Mouse (Mus musculus) liver, embryonic 14.5 days (tissue): ENCODE data around the gene Mcidas. TPM values are rescaled to one million over a fixed set of nuclear protein-coding genes. Genes with fewer than 3 reads are reported as not detected.
A peak's percentile ranks its signal among the peaks of the same experiment; 100 is the strongest.

Source experiments
- ATAC-seq: fragments of 200-750 bp; cut with Nextera tagmentation; 2 replicates; pipeline ENCODE4 v1.8.0; 2017; ENCODE audit warnings: moderate number of reproducible peaks, mild to moderate bottlenecking, moderate library complexity; ENCODE audit not compliant: insufficient read depth
- DNase-seq, 3 experiments: peaks; one replicate each; pipeline ENCODE4 v3.0.0-alpha.2; 2012 to 2013; ENCODE audit warnings: low read depth in 3 of 3, low spot score in 3 of 3
- H3K27ac ChIP-seq: fragments of 300-500 bp; sonication (generic); 2 replicates; pipeline ENCODE4 v1.5.1; 2014; ENCODE audit warnings: moderate library complexity, mild to moderate bottlenecking, control low read depth, inconsistent platforms
- H3K27me3 ChIP-seq: fragments of 300-500 bp; sonication (generic); 2 replicates; pipeline ENCODE4 v1.6.1; 2014; ENCODE audit warnings: mild to moderate bottlenecking, low read length, moderate library complexity; ENCODE audit not compliant: control insufficient read depth, insufficient read depth
- H3K36me3 ChIP-seq: fragments of 300-500 bp; sonication (generic); replicated peaks from 2 replicates; pipeline ENCODE4 v1.6.1; 2014; ENCODE audit warnings: low read depth; ENCODE audit not compliant: control insufficient read depth, insufficient read depth
- H3K4me1 ChIP-seq, 2 experiments: fragments of 200-500 bp in 1 of 2; fragments of 300-500 bp in 1 of 2; sonication (generic) in 1 of 2; replicated peaks; 2 replicates each; pipeline ENCODE4 v1.6.1; 2012 to 2014; ENCODE audit warnings: antibody characterized with exemption in 1 of 2, inconsistent platforms in 1 of 2, low read length in 1 of 2; ENCODE audit not compliant: control insufficient read depth in 2 of 2, insufficient read depth in 2 of 2
- H3K4me2 ChIP-seq: fragments of 300-500 bp; sonication (generic); 2 replicates; pipeline ENCODE4 v1.6.1; 2014; ENCODE audit warnings: low read depth, mild to moderate bottlenecking, control low read depth, moderate library complexity
- H3K4me3 ChIP-seq, 2 experiments: fragments of 200-500 bp in 1 of 2; fragments of 300-500 bp in 1 of 2; sonication (generic) in 1 of 2; 2 replicates each; pipeline ENCODE4 v1.5.1; 2012 to 2014; ENCODE audit warnings: low read depth in 2 of 2, low read length in 2 of 2, mild to moderate bottlenecking in 2 of 2, control low read depth in 1 of 2, inconsistent platforms in 1 of 2, moderate library complexity in 1 of 2; ENCODE audit not compliant: insufficient read depth in 1 of 2
- H3K9ac ChIP-seq: fragments of 300-500 bp; sonication (generic); replicated peaks from 2 replicates; pipeline ENCODE4 v1.6.1; 2014; ENCODE audit warnings: mild to moderate bottlenecking, control low read depth, moderate library complexity
- H3K9me3 ChIP-seq: fragments of 300-500 bp; sonication (generic); 2 replicates; pipeline ENCODE4 v1.6.1; 2016; ENCODE audit warnings: low read length, mixed read lengths; ENCODE audit not compliant: control insufficient read depth
- CTCF ChIP-seq: IDR thresholded peaks from 2 replicates; pipeline ENCODE4 v1.5.1; 2016; ENCODE audit warnings: antibody characterized with exemption, low read depth, control low read depth
- EP300 ChIP-seq: IDR thresholded peaks from 2 replicates; pipeline ENCODE4 v1.6.1; 2016; ENCODE audit warnings: antibody characterized with exemption, low read depth
- WGBS: fragments of 180-500 bp; shearing (Covaris S2); extraction: QIAGEN DNeasy Blood & Tissue Kit; methylation state at CpG from one replicate; pipeline ENCODE4 v1.1.7; 2014; ENCODE audit not compliant: insufficient replicate concordance; 5-methylcytosine and 5-hydroxymethylcytosine counted together
- polyA plus RNA-seq, 2 experiments: library from polyadenylated mRNA; depleted of rRNA in 1 of 2; stranded (reverse) in 1 of 2; unstranded in 1 of 2; fragments of >200 nt; fragmentation: Nextera tagmentation in 1 of 2; extraction: Ambion mirVana in 1 of 2; gene quantifications; 2 replicates each; pipeline versions ENCODE4 v1.2.1 to v1.2.3; 2012 to 2014

The Mcidas gene
- polyA plus RNA-seq, 2 experiments: not detected

GRCm38 (mm10) chr13:113034271-113034886 is 40.7 kb downstream of the Mcidas start:
- TF ChIP-seq CTCF: no peak
- TF ChIP-seq EP300: no peak
- Histone ChIP-seq H3K9ac (0 out of 2 replicates have a peak overlapping the region, but pooled peaks have one; percentile 18), H3K4me3 (peak overlapping the region; percentile 53 to 57), H3K27me3 (peaks cover 62% of the 10 kb centered on the region), H3K27ac (no peak overlapping the region), H3K4me2 (peak overlapping the region; percentile 86), H3K36me3 (no peaks in the 10 kb centered on the region), H3K9me3 (no peaks in the 10 kb centered on the region), H3K4me1 (0 out of 4 replicates have a peak, but pooled peaks cover 0 to 2% of the 10 kb centered on the region in 2 experiments)
- 1% methylated on average over 11 of the region's 11 CpGs for WGBS
- ATAC-seq: 0 out of 2 replicates have a peak, but pooled peaks have one; percentile 55
- DNase-seq: no peak

DNA sequence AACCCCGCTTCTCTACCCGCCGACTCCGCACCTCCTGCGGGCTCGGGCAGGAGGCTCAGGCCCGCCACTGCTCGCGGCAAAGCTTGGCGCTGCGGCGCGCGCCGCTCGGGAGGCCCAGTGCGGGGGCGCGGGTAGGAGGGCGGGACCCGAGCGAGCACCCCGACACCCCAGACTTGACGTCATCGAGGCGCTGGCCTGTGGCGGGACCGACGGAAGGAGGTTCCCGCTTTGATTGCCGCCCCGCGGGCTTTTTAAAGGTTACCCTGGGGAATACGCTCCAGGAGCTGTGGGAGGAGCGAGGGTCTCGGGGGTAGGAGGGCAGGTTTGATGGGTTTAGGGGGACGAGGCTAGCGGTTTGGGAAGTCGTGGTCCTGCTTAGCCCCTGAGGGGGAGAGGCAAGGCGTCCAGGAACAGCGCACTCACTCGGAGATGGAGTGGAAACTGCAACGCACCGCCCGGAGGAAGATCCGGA is 41.3 kb downstream of the Mcidas start, which contains the start of gene Cdc20b:
Gene Cdc20b (plus strand): TSS at position 162 of the 472 bp plus-strand sequence.
- no peaks in the 10 kb centered on the region for H3K36me3 ChIP-seq
- H3K27me3 ChIP-seq: peaks cover 59% of the 10 kb centered on the region
- peak; percentile 77 for ATAC-seq
- H3K4me2 ChIP-seq: peak within 1 kb of the TSS; percentile 86
- peak; percentile 44 to 53 (median 49) for DNase-seq
- H3K4me3 ChIP-seq: peak within 1 kb of the TSS; percentile 53 to 57
- H3K9ac ChIP-seq: 0 out of 2 replicates have a peak within 1 kb of the TSS, but pooled peaks have one; percentile 18
- 0 out of 4 replicates have a peak, but pooled peaks cover 0 to 2% of the 10 kb centered on the region in 2 experiments for H3K4me1 ChIP-seq
- TF ChIP-seq EP300: no peak
- TF ChIP-seq CTCF: no peak
- WGBS: under 1% methylated on average over 46 of the region's 46 CpGs
- no peak within 1 kb of the TSS for H3K27ac ChIP-seq
- H3K9me3 ChIP-seq: no peaks in the 10 kb centered on the region

GRCm38 (mm10) chr13:113035852-113036251 is 42.2 kb downstream of the Mcidas start:
- TF ChIP-seq EP300 (no peak), CTCF (peak; percentile 81)
- Histone ChIP-seq H3K36me3 (no peaks in the 10 kb centered on the region), H3K4me1 (0 out of 4 replicates have a peak, but pooled peaks cover 0 to 2% of the 10 kb centered on the region in 2 experiments), H3K4me2 (peak overlapping the region; percentile 86), H3K4me3 (peak overlapping the region in 1 of 2 experiments; percentile 57; a peak in 1 of 4 replicates), H3K27me3 (peaks cover 55% of the 10 kb centered on the region), H3K9ac (no peak overlapping the region), H3K27ac (no peak overlapping the region), H3K9me3 (no peaks in the 10 kb centered on the region)
- peak; percentile 75 for ATAC-seq
- WGBS: under 1% methylated on average over 4 of the region's 4 CpGs
- DNase-seq: peak; percentile 67 to 73 (median 71)

DNA sequence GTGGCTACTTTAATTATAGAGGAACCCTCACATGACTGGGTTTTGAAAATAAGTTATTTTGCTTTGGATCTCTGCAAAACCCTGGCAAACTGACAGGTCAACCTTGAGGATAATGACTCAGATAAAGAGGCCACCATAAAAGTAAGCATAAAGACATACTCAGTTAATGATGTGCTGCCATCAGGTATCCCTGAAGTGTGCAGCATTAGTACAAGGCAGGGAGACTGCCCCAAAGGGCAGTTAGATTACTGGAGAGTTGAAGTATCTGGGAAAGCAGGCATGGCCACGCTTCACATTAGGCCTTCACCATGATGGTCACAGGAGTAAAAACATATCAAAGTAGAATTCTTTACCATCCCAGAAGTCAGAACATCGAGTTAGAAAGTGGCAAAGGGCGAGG is 51.2 kb downstream of the Mcidas start:
- Histone ChIP-seq H3K9me3 (no peaks in the 10 kb centered on the region), H3K27ac (no peak overlapping the region), H3K36me3 (no peaks in the 10 kb centered on the region), H3K4me1 (no peaks in the 10 kb centered on the region), H3K9ac (no peak overlapping the region), H3K4me3 (no peak overlapping the region), H3K4me2 (peak overlapping the region; percentile 5; the same call in 1 of the 2 replicates), H3K27me3 (no peaks in the 10 kb centered on the region; the same call in 1 of the 2 replicates)
- ATAC-seq: no peak
- no peak for DNase-seq
- TF ChIP-seq CTCF (no peak), EP300 (no peak)
- 54% methylated on average over 3 of the region's 3 CpGs for WGBS

- 34% methylated on average over 18 of the region's 18 CpGs for WGBS
- ATAC-seq (no peak), DNase-seq (no peak)
Observed at GRCm38 (mm10) chr13:113045458-113046110, 51.9 kb downstream of the Mcidas start.

More at GRCm38 (mm10) chr13:113045458-113046110, 51.9 kb downstream of the Mcidas start:
- H3K4me3 ChIP-seq: peak overlapping the region; percentile 10 to 42
- no peak overlapping the region for H3K9ac ChIP-seq
- no peaks in the 10 kb centered on the region for H3K36me3 ChIP-seq
- H3K27ac ChIP-seq: no peak overlapping the region
- no peaks in the 10 kb centered on the region; the same call in 1 of the 2 replicates for H3K27me3 ChIP-seq
- H3K4me1 ChIP-seq: no peaks in the 10 kb centered on the region
- TF ChIP-seq EP300 (no peak), CTCF (no peak)
- H3K4me2 ChIP-seq: peak overlapping the region; percentile 29
- H3K9me3 ChIP-seq: no peaks in the 10 kb centered on the region
